Mouse (Mus musculus) kidney, adult 2 months (tissue): Measurements from ENCODE around the gene Fnip2.

Experiments used
- CTCF ChIP-seq: fragments of 200-500 bp; conservative IDR thresholded peaks from 2 replicates; pipeline ENCODE4 v1.5.1; 2011; ENCODE audit warnings: low read depth, mild to moderate bottlenecking, control low read depth, low read length, moderate library complexity, mixed read lengths; ENCODE audit not compliant: insufficient read depth, insufficient read length
- POLR2A ChIP-seq: fragments of 200-500 bp; IDR thresholded peaks from one replicate; pipeline ENCODE4 v1.6.1; 2011; ENCODE audit warnings: low read depth, low read length, control low read depth

- TF ChIP-seq CTCF: no peak
- TF ChIP-seq POLR2A: no peak
Measured at GRCm38 (mm10) chr3:79415929-79416328, 151.7 kb downstream of the Fnip2 start.
